Mouse (Mus musculus): Measurements from ENCODE around the gene Zfhx2.

DNA sequence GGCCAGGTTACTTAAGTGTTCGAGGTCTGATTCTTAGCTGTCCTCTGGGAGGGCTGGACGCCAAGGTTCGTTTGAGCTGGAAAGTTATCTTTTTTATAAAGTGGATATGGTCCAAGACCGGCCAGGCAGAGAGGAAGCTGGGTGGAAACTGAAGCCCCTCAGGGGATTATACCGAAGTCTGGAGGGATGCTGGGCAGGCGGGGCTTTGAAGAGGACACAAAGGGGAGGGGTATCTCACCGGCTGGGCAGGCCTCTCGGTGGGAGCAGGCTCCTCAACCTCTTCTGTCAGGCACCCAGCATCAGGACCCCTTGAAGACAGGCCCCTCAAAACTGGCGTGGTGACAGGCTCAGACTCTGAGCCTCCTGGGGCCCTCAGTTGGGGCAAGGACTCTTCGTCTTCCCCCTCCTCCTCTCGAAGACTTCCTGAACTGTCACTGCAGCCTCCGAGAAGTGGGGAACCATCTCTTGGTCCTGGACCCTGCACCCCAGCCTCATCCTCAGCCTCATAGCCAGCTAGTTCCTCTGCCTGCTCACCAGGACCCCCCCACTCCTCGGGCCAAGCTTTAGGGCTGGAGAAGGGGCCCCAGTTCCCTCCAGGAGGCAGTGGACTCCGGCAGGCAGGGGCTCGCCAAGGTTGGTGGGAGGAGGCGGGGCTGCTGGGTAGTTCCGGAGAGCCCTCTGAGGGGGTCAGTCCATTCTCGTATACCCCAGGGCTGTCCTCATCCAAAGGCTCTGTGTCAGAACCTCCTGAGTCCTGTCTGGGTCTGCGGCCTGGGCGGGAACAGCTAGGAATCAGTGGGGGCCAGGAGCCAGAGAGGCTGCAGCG lies 17.1 kb upstream of the Zfhx2 start:
- TF ChIP-seq POLR2A (IDR thresholded peaks at IDR 0.05; ENCODE audit: control insufficient read depth in 1 of 2, insufficient read depth in 1 of 2, low read depth in 1 of 2, low read length in 2 of 2, poor library complexity in 1 of 2) (no peak), POLR2AphosphoS2 (IDR thresholded peaks at IDR 0.05; ENCODE audit: low read length) (no peak), ZMIZ1 (IDR thresholded peaks at IDR 0.05; ENCODE audit: low read depth, low read length) (no peak), GABPA (IDR thresholded peaks at IDR 0.05; ENCODE audit: low read depth, low read length) (no peak), CHD1 (IDR thresholded peaks at IDR 0.05; ENCODE audit: low read depth, low read length) (no peak), HCFC1 (IDR thresholded peaks at IDR 0.05; ENCODE audit: low read depth, low read length) (no peak), ZC3H11A (IDR thresholded peaks at IDR 0.05; ENCODE audit: low read depth, low read length) (no peak), CTCF (IDR thresholded peaks at IDR 0.05 in 2 of 3, conservative IDR thresholded peaks at IDR 0.05 in 1 of 3; ENCODE audit: control insufficient read depth in 1 of 3, insufficient read depth in 1 of 3, low read depth in 2 of 3, low read length in 3 of 3, poor library complexity in 1 of 3, severe bottlenecking in 1 of 3) (no peak), BHLHE40 (IDR thresholded peaks at IDR 0.05; ENCODE audit: borderline replicate concordance, low read depth, low read length) (no peak)

Data from MEL (cell line).